Mouse (Mus musculus) lung, postnatal 10 days (tissue): ENCODE data around the gene Serpine3.

Experiments
- DNase-seq: peaks from one replicate; pipeline ENCODE4 v3.0.0; 2021

Gene Serpine3

GRCm38 (mm10) chr14:62663367-62663766 is at the start of gene Serpine3:
TSS of gene Serpine3 (plus strand) at chr14:62663667.
- no peak for DNase-seq

GRCm38 (mm10) chr14:62622393-62622792 is 41.1 kb upstream of the Serpine3 start:
- no peak for DNase-seq

GRCm38 (mm10) chr14:62627951-62628350 is 35.5 kb upstream of the Serpine3 start:
- no peak for DNase-seq

- no peak for DNase-seq
Observed at GRCm38 (mm10) chr14:62637436-62638344, 25.8 kb upstream of the Serpine3 start.

GRCm38 (mm10) chr14:62638345-62638702 is 25.1 kb upstream of the Serpine3 start:
- DNase-seq: no peak

GRCm38 (mm10) chr14:62639111-62639510 is 24.4 kb upstream of the Serpine3 start:
- peak; percentile 58 for DNase-seq

GRCm38 (mm10) chr14:62639551-62639950 is 23.9 kb upstream of the Serpine3 start:
- no peak for DNase-seq

- no peak for DNase-seq
Observed at GRCm38 (mm10) chr14:62640396-62640795, 23.1 kb upstream of the Serpine3 start.

GRCm38 (mm10) chr14:62642368-62642767 is 21.1 kb upstream of the Serpine3 start:
- DNase-seq: peak; percentile 23

GRCm38 (mm10) chr14:62648405-62648804 is 15.1 kb upstream of the Serpine3 start:
- no peak for DNase-seq

- no peak for DNase-seq
Observed at GRCm38 (mm10) chr14:62650376-62650775, 13.1 kb upstream of the Serpine3 start.

- no peak for DNase-seq
Observed at GRCm38 (mm10) chr14:62651771-62652170, 11.7 kb upstream of the Serpine3 start.

GRCm38 (mm10) chr14:62655996-62656395 is 7.5 kb upstream of the Serpine3 start:
- DNase-seq: no peak

- no peak for DNase-seq
Observed at GRCm38 (mm10) chr14:62657469-62657868, 6.0 kb upstream of the Serpine3 start.

GRCm38 (mm10) chr14:62662381-62662780 is 1.1 kb upstream of the Serpine3 start:
- no peak for DNase-seq

GRCm38 (mm10) chr14:62664976-62665673 is 1.7 kb downstream of the Serpine3 start:
- DNase-seq: peak; percentile 8

- no peak for DNase-seq
Observed at GRCm38 (mm10) chr14:62673646-62674045, 10.2 kb downstream of the Serpine3 start.

- no peak for DNase-seq
Observed at GRCm38 (mm10) chr14:62718161-62718560, 54.7 kb downstream of the Serpine3 start.

- DNase-seq: no peak
Observed at GRCm38 (mm10) chr14:62721625-62722024, 58.2 kb downstream of the Serpine3 start.

- no peak for DNase-seq
Observed at GRCm38 (mm10) chr14:62724560-62724959, 61.1 kb downstream of the Serpine3 start.

- no peak for DNase-seq
Observed at GRCm38 (mm10) chr14:62731902-62732301, 68.4 kb downstream of the Serpine3 start.

GRCm38 (mm10) chr14:62733666-62734065 is 70.2 kb downstream of the Serpine3 start:
- no peak for DNase-seq

- DNase-seq: no peak
Observed at GRCm38 (mm10) chr14:62735646-62736045, 72.2 kb downstream of the Serpine3 start.
